Mouse (Mus musculus) neutrophil, adult 83 days (primary cell): Measurements from ENCODE around the gene Adcy1. TPM values are rescaled to one million over a fixed set of nuclear protein-coding genes. Genes with fewer than 3 reads are reported as not detected.

Experiments
- total RNA-seq, 2 experiments: library from RNA; stranded (reverse); gene quantifications; one replicate each; pipeline ENCODE4 v1.2.4; 2023

Adcy1 gene
- total RNA-seq: not detected

GRCm38 (mm10) chr11:7063001-7063584 lies at the start of gene Adcy1:
TSS of gene Adcy1 (plus strand) at chr11:7063489.

GRCm38 (mm10) chr11:7188469-7188868 lies 125.2 kb downstream of the Adcy1 start, which contains the start of gene Gm11985:
TSS of gene Gm11985 (minus strand) at chr11:7188569.

GRCm38 (mm10) chr11:7197491-7197941 lies 134.2 kb downstream of the Adcy1 start, which contains the start of gene Igfbp1:
TSS of gene Igfbp1 (plus strand) at chr11:7197782.

GRCm38 (mm10) chr11:7213501-7214341 lies 150.4 kb downstream of the Adcy1 start, which contains the start of gene Igfbp3:
TSS of gene Igfbp3 (minus strand) at chr11:7213923.

Other genes with a start within 250 kb of the Adcy1 start
- gene Gm11983, start 225.8 kb upstream of the Adcy1 start, total RNA-seq: not detected
- not detected for gene Gm11985, start 125.1 kb downstream of the Adcy1 start, total RNA-seq
- not detected for gene Igfbp1, start 134.3 kb downstream of the Adcy1 start, total RNA-seq
- gene Igfbp3, start 150.4 kb downstream of the Adcy1 start, total RNA-seq: not detected